9 mouse cellular contexts compared by ENCODE assay signal in genomic region chr15:6435773-6436172, GRCm38 (mm10). TPM values are rescaled to one million over a fixed set of nuclear protein-coding genes. Genes with fewer than 3 reads are reported as not detected.
DNase-seq lines count a peak whose midpoint lies in the region; ATAC-seq and TF ChIP-seq lines count a peak whose summit lies in the region.
"Had no signal": no experiment of that assay in that cellular context is flagged by ENCODE, and none has a peak within 500 bp of the region (broad histone marks: within the 10 kb centered on the region; RNA-seq: fewer than 3 reads in every experiment).

No protein-coding gene starts in this region.

- peak; percentile 44; the same call in 1 of the 2 replicates for TF ChIP-seq CTCF in brain, embryonic 14.5 days (IDR thresholded peaks at IDR 0.05; ENCODE audit: borderline replicate concordance, extremely low read depth, insufficient read depth, insufficient read length)
- peak; percentile 86 for TF ChIP-seq CTCF in intestine, postnatal 0 days (IDR thresholded peaks at IDR 0.05; ENCODE audit: low read depth)

- DNase-seq in cerebellum, postnatal 10 days = peak; percentile 57 to 62
- DNase-seq in cerebellum, adult 11 months = no peak
- DNase-seq in ovary, postnatal 36 days (ENCODE audit: low spot score) = peak; percentile 28
- DNase-seq in ovary, adult 18-20 months (ENCODE audit: low spot score) = no peak
- DNase-seq in brain, embryonic 14.5 days (ENCODE audit: low read depth) = no peak
- peak; percentile 75 for DNase-seq in lung, postnatal 36 days

- no peak overlapping the region for H3K4me3 ChIP-seq in intestine, postnatal 0 days (ENCODE audit: low read depth, low read length)
- H3K4me3 ChIP-seq: hindbrain, embryonic 15.5 days had no signal

- H3K36me3 ChIP-seq in intestine, postnatal 0 days (ENCODE audit: control insufficient read depth, insufficient read depth) = peaks cover 40% of the 10 kb centered on the region
- H3K36me3 ChIP-seq: hindbrain, embryonic 15.5 days had no signal

- H3K4me2 ChIP-seq in intestine, postnatal 0 days (replicated peaks; ENCODE audit: low read depth) = no peak overlapping the region
- H3K4me2 ChIP-seq: hindbrain, embryonic 15.5 days had no signal

- no peak for TF ChIP-seq POLR2A in brain, embryonic 14.5 days (IDR thresholded peaks at IDR 0.05; ENCODE audit: borderline replicate concordance, extremely low read depth, insufficient read depth, insufficient read length, poor library complexity, severe bottlenecking)

- H3K9me3 ChIP-seq in intestine, postnatal 0 days (ENCODE audit: control insufficient read depth) = no peaks in the 10 kb centered on the region
- H3K9me3 ChIP-seq: hindbrain, embryonic 15.5 days had no signal

- no peak overlapping the region for H3K27ac ChIP-seq in intestine, postnatal 0 days (ENCODE audit: low read depth, low read length)
- H3K27ac ChIP-seq: hindbrain, embryonic 15.5 days had no signal

- WGBS in intestine, postnatal 0 days = 56% methylated on average over 2 of the region's 2 CpGs

- no peak overlapping the region for H3K9ac ChIP-seq in intestine, postnatal 0 days (ENCODE audit: low read depth, low read length)
- H3K9ac ChIP-seq: hindbrain, embryonic 15.5 days had no signal

- no peaks in the 10 kb centered on the region for H3K4me1 ChIP-seq in intestine, postnatal 0 days (replicated peaks; ENCODE audit: control insufficient read depth, insufficient read depth, low read length)
- H3K4me1 ChIP-seq: hindbrain, embryonic 15.5 days had no signal

- H3K27me3 ChIP-seq in intestine, postnatal 0 days (replicated peaks; ENCODE audit: control insufficient read depth, insufficient read depth, low read length) = no peaks in the 10 kb centered on the region
- H3K27me3 ChIP-seq: hindbrain, embryonic 15.5 days had no signal

- no peak for ATAC-seq in intestine, postnatal 0 days
- no peak for ATAC-seq in erythroid progenitor cell, adult 5-6 weeks (replicated peaks; ENCODE audit: low FRiP score, poor library complexity, severe bottlenecking)

RNA-seq across cellular contexts. Expression of gene C9, which starts 9.4 kb away (rescaled TPM):
- polyA plus RNA-seq in brain, embryonic 14.5 days (2012; rRNA removed) = 0.10 TPM in 1 of 2 replicates, not detected in the other
- 0.57 and 0.63 TPM in 2 replicates for polyA plus RNA-seq in intestine, postnatal 0 days (2015; fragmentation: Nextera tagmentation; extraction: Ambion mirVana)
- not detected in 2 replicates for total RNA-seq in erythroid progenitor cell, adult 5-6 weeks (2015; ENCODE audit: low replicate concordance)
- total RNA-seq in erythroid progenitor cell, adult 5-6 weeks (2017; ENCODE audit: low replicate concordance) = not detected in 2 replicates
- polyA plus RNA-seq: hindbrain, embryonic 15.5 days had no signal

Comparison
In these comparisons a context has a peak if more than half of its experiments do, and no peak if none do; other contexts are left out.
1. DNase-seq: peak in cerebellum, postnatal 10 days (2 of 2), ovary, postnatal 36 days (single experiment) and lung, postnatal 36 days (single experiment); none in cerebellum, adult 11 months (single experiment), ovary, adult 18-20 months (single experiment) and brain, embryonic 14.5 days (single experiment).